Mouse (Mus musculus) cerebellum, postnatal 10 days (tissue): Measurements from ENCODE around the gene Rbm45.

ENCODE experiments used
- DNase-seq, 2 experiments: peaks; one replicate each; pipeline ENCODE4 v3.0.0; 2021; ENCODE audit warnings: mixed read lengths in 2 of 2

Gene Rbm45

GRCm38 (mm10) chr2:76369821-76370655 is at the start of gene Rbm45:
Rbm45 (plus strand) TSS chr2:76369984.
- peak; percentile 97 to 98 for DNase-seq

- DNase-seq = no peak
Observed at GRCm38 (mm10) chr2:76320336-76320735, 49.4 kb upstream of the Rbm45 start.

GRCm38 (mm10) chr2:76323185-76323875 is 46.5 kb upstream of the Rbm45 start:
- no peak for DNase-seq

GRCm38 (mm10) chr2:76324463-76324862 is 45.3 kb upstream of the Rbm45 start:
- no peak for DNase-seq

- DNase-seq = no peak
Observed at GRCm38 (mm10) chr2:76326161-76326560, 43.6 kb upstream of the Rbm45 start.

- DNase-seq = no peak
Observed at GRCm38 (mm10) chr2:76330081-76330480, 39.7 kb upstream of the Rbm45 start.

- DNase-seq = peak; percentile 17 to 20
Observed at GRCm38 (mm10) chr2:76332161-76332805, 37.5 kb upstream of the Rbm45 start.

GRCm38 (mm10) chr2:76334596-76334995 is 35.2 kb upstream of the Rbm45 start:
- peak; percentile 20 to 45 for DNase-seq

- peak; percentile 26 to 42 for DNase-seq
Observed at GRCm38 (mm10) chr2:76338215-76339156, 31.3 kb upstream of the Rbm45 start, which contains the start of gene Pde11a. Pde11a (minus strand) TSS chr2:76338774.

- DNase-seq = peak; percentile 68 to 72
Observed at GRCm38 (mm10) chr2:76342146-76342545, 27.6 kb upstream of the Rbm45 start.

GRCm38 (mm10) chr2:76347839-76348238 is 21.9 kb upstream of the Rbm45 start:
- DNase-seq = no peak

- no peak for DNase-seq
Observed at GRCm38 (mm10) chr2:76360226-76360625, 9.6 kb upstream of the Rbm45 start, which contains the start of gene Cyct. Cyct (minus strand) TSS chr2:76360450.

GRCm38 (mm10) chr2:76362111-76362510 is 7.7 kb upstream of the Rbm45 start:
- DNase-seq = peak; percentile 63 to 73

- DNase-seq = no peak
Observed at GRCm38 (mm10) chr2:76365811-76366210, 4.0 kb upstream of the Rbm45 start.

- DNase-seq = peak; percentile 92 to 95
Observed at GRCm38 (mm10) chr2:76367188-76367922, 2.4 kb upstream of the Rbm45 start.

- DNase-seq = no peak
Observed at GRCm38 (mm10) chr2:76368861-76369660, 723 bp upstream of the Rbm45 start.

- no peak for DNase-seq
Observed at GRCm38 (mm10) chr2:76370656-76370922, 805 bp downstream of the Rbm45 start.

- no peak for DNase-seq
Observed at GRCm38 (mm10) chr2:76372244-76372643, 2.5 kb downstream of the Rbm45 start.

- DNase-seq = no peak
Observed at GRCm38 (mm10) chr2:76374544-76375206, 4.9 kb downstream of the Rbm45 start.

GRCm38 (mm10) chr2:76378646-76379045 is 8.9 kb downstream of the Rbm45 start:
- no peak for DNase-seq
